Mouse (Mus musculus): ENCODE measurements around the gene Tssc4. TPM values are rescaled to one million over a fixed set of nuclear protein-coding genes. Genes with fewer than 3 reads are reported as not detected.

Gene Tssc4
- polyA plus RNA-seq, 3 experiments from 2014 or later = 35.5 to 40.4 (median 37.4) TPM

- ATAC-seq = no peak
Observed at GRCm38 (mm10) chr7:143111719-143112118, 42.7 kb downstream of the Tssc4 start.

- ATAC-seq = no peak
Observed at GRCm38 (mm10) chr7:143112395-143112794, 43.3 kb downstream of the Tssc4 start.

DNA sequence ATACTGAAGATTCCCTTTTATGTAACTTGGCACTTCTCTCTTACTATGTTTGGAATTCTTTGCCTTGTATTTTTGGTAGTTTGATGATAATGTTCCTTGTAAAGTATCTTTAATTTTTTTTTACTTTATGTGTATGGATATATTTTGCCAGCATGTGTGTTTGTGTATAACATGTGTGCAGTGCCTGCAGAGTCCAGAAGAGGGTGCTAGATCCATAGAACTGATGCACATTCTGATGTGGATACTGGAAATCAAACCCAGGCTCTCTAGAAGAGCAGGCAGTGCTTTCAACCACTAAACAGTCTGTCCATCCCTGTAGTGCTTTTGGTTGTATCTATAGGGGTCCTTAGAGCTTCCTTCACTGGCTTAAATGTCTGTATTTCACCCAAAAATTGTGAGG lies 45.7 kb downstream of the Tssc4 start:
- no peak for ATAC-seq

DNA sequence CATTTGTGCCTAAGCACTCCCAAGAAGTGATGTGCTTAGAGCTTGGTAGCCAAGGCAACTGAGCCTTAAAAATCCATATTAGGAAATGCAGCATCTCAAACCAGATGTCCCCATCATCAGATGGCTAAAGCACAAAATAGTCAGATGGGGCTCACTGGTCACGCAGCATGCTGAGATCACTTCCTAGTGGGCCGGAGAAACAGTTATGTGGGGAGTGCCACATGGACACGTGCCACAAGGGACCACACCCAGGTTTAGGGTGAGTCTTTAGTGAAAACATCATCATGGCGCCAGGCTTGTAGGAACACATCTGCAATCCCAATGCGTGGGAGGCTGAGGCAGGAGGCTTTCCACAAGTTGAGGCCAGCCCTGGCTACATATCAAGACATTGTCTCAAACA lies 47.5 kb downstream of the Tssc4 start:
- no peak for ATAC-seq

GRCm38 (mm10) chr7:143119407-143119806 lies 50.4 kb downstream of the Tssc4 start:
- ATAC-seq = no peak

GRCm38 (mm10) chr7:143119826-143120225 lies 50.8 kb downstream of the Tssc4 start:
- no peak for ATAC-seq

Other genes starting within 250 kb of the Tssc4 start
- not detected for gene Th, start 138.1 kb upstream of the Tssc4 start, polyA plus RNA-seq (2017; shearing (Covaris generic))
- 1 to 10 TPM in 2 of 3 experiments, not detected in 1; 1.9 to 5.4 TPM for gene Ascl2, start 100.0 kb upstream of the Tssc4 start, polyA plus RNA-seq (2017; shearing (Covaris generic))
- gene Tspan32, start 64.2 kb upstream of the Tssc4 start, polyA plus RNA-seq (2017; shearing (Covaris generic)) = 100 to 1,000 TPM; 280 to 663 (median 591) TPM
- 100 to 1,000 TPM; 237 to 292 (median 262) TPM for gene Cd81, start 16.5 kb upstream of the Tssc4 start, polyA plus RNA-seq (2017; shearing (Covaris generic))
- gene Trpm5, start 25.4 kb downstream of the Tssc4 start, polyA plus RNA-seq (2017; shearing (Covaris generic)) = under 1 TPM in 1 of 3 experiments, not detected in 2; 0.68 TPM
- under 1 TPM in 2 of 3 experiments, not detected in 1; 0.19 to 0.42 TPM for gene Kcnq1, start 37.1 kb downstream of the Tssc4 start, polyA plus RNA-seq (2017; shearing (Covaris generic))

All from inflammation-experienced regulatory T-cells, adult 6 months (primary cell).